Mouse (Mus musculus) ES-Bruce4 (cell line): ENCODE results near the gene Pigc.

Source experiments
- CTCF ChIP-seq: IDR thresholded peaks from one replicate; pipeline ENCODE4 v1.8.1; 2011; ENCODE audit warnings: low read depth, low read length
- EP300 ChIP-seq: IDR thresholded peaks from 2 replicates; pipeline ENCODE4 v1.6.1; 2011; ENCODE audit warnings: low read depth, low read length; ENCODE audit not compliant: insufficient read depth
- POLR2A ChIP-seq: IDR thresholded peaks from one replicate; pipeline ENCODE4 v1.8.1; 2011; ENCODE audit warnings: low read length; ENCODE audit not compliant: insufficient read depth

DNA sequence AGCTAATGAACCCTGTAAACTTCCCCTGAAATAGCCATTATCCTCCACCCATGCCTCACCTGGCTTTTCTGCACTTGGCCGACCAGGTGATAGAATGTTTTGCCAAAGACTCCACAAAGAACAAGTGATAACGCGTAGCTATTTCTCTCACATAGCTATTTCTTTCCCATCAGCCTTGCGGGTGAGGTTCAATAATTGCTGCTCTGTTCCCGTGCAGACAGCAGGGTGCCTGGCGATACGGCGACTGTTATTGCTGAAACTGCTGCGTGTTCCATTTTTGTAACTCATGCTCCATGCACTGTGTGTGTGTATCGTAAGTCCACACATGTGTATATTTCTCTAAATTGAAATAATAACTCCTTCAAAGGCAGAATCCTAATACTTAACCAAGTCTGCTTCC lies 37.2 kb upstream of the Pigc start:
- no peak for TF ChIP-seq POLR2A
- TF ChIP-seq CTCF = no peak
- no peak for TF ChIP-seq EP300
